Mouse (Mus musculus): ENCODE measurements around the gene Fgd6.

- TF ChIP-seq CTCF (IDR thresholded peaks at IDR 0.05; ENCODE audit: extremely low read depth, insufficient read length, insufficient replicate concordance, low read depth, low read length) (no peak), POLR2A (IDR thresholded peaks at IDR 0.05; ENCODE audit: low read depth, low read length) (no peak)
Measured at GRCm38 (mm10) chr10:94107168-94107567, 71.4 kb downstream of the Fgd6 start.
